Mouse (Mus musculus) left cerebral cortex, adult 6 months (tissue): ENCODE measurements around the gene Tek. TPM values are rescaled to one million over a fixed set of nuclear protein-coding genes. Genes with fewer than 3 reads are reported as not detected.

Source experiments
- long read RNA-seq, 2 experiments: library from polyadenylated mRNA; unstranded; transcript quantifications; one replicate each; pipeline ENCODE4 v2.0.0; 2019 to 2020
- polyA plus RNA-seq: library from polyadenylated mRNA; unstranded; fragments of <200 nt; fragmentation: Nextera tagmentation; gene quantifications from 2 replicates; pipeline ENCODE4 v1.2.3, GENCODE M21; 2021

Gene Tek
- 2.6 and 4.3 TPM in 2 replicates for polyA plus RNA-seq
- long read RNA-seq, experiment 1, full-length matches to known transcripts = 12 of 20 reads
- long read RNA-seq, experiment 1, partial matches to known transcripts = 4 of 20 reads
- long read RNA-seq, experiment 1, other reads (novel, unspliced or antisense) = 4 of 20 reads
- long read RNA-seq, experiment 2, full-length matches to known transcripts = 2 of 3 reads
- long read RNA-seq, experiment 2, partial matches to known transcripts = 1 of 3 reads
- long read RNA-seq, experiment 2, other reads (novel, unspliced or antisense) = 0 of 3 reads

GRCm38 (mm10) chr4:94738838-94739731 is at the start of gene Tek:
Gene Tek (plus strand): TSS chr4:94739289.

Other genes with a start within 250 kb of the Tek start
- not detected in 2 replicates for gene Gm10306, start 182.7 kb upstream of the Tek start, polyA plus RNA-seq
- 1.2 and 7.6 TPM in 2 replicates for gene Caap1, start 182.5 kb upstream of the Tek start, polyA plus RNA-seq
- gene Plaa, start 136.0 kb upstream of the Tek start, polyA plus RNA-seq = 30.7 and 31.0 TPM in 2 replicates
- gene Ift74, start 124.8 kb upstream of the Tek start, polyA plus RNA-seq = 30.4 and 34.9 TPM in 2 replicates
- 0.04 and 0.09 TPM in 2 replicates for gene Lrrc19, start 89.1 kb upstream of the Tek start, polyA plus RNA-seq
- not detected in 2 replicates for gene Eqtn, start 189.6 kb downstream of the Tek start, polyA plus RNA-seq
- gene Mysm1, start 239.8 kb downstream of the Tek start, polyA plus RNA-seq = 16.5 and 17.3 TPM in 2 replicates